Mouse (Mus musculus) heart, postnatal 0 days (tissue): ENCODE data around the gene Tmem215. TPM values are rescaled to one million over a fixed set of nuclear protein-coding genes. Genes with fewer than 3 reads are reported as not detected.

Experiments used
- ATAC-seq: fragments of 200-750 bp; cut with Nextera tagmentation; 2 replicates; pipeline ENCODE4 v1.8.0; 2017; ENCODE audit warnings: low read depth, moderate number of reproducible peaks, moderate library complexity; ENCODE audit not compliant: insufficient read depth
- DNase-seq: peaks from one replicate; pipeline ENCODE4 v3.0.0-alpha.2; 2016; ENCODE audit warnings: low spot score
- H3K27ac ChIP-seq: fragments of 300-500 bp; sonication (generic); 2 replicates; pipeline ENCODE4 v1.5.1; 2014; ENCODE audit warnings: low read depth, mild to moderate bottlenecking
- H3K27me3 ChIP-seq: fragments of 300-500 bp; sonication (generic); 2 replicates; pipeline ENCODE4 v1.6.1; 2014; ENCODE audit warnings: low read length, mixed read lengths; ENCODE audit not compliant: control insufficient read depth, insufficient read depth
- H3K36me3 ChIP-seq: fragments of 300-500 bp; sonication (generic); replicated peaks from 2 replicates; pipeline ENCODE4 v1.6.1; 2014; ENCODE audit warnings: low read length, mixed read lengths; ENCODE audit not compliant: control insufficient read depth, insufficient read depth
- H3K4me1 ChIP-seq: fragments of 300-500 bp; sonication (generic); 2 replicates; pipeline ENCODE4 v1.6.1; 2014; ENCODE audit warnings: antibody characterized with exemption; ENCODE audit not compliant: control insufficient read depth, insufficient read depth
- H3K4me2 ChIP-seq: fragments of 300-500 bp; sonication (generic); 2 replicates; pipeline ENCODE4 v1.6.1; 2014; ENCODE audit warnings: low read depth, mild to moderate bottlenecking, low read length, moderate library complexity
- H3K4me3 ChIP-seq: fragments of 300-500 bp; sonication (generic); 2 replicates; pipeline ENCODE4 v1.5.1; 2014; ENCODE audit warnings: low read depth, low read length
- H3K9ac ChIP-seq: fragments of 300-500 bp; sonication (generic); replicated peaks from 2 replicates; pipeline ENCODE4 v1.6.1; 2014; ENCODE audit warnings: low read depth, low read length, mixed read lengths
- H3K9me3 ChIP-seq: fragments of 300-500 bp; sonication (generic); replicated peaks from 2 replicates; pipeline ENCODE4 v1.6.1; 2016; ENCODE audit warnings: low read length; ENCODE audit not compliant: control insufficient read depth
- CTCF ChIP-seq: IDR thresholded peaks from 2 replicates; pipeline ENCODE4 v1.5.1; 2016; ENCODE audit warnings: antibody characterized with exemption, control low read depth, low read depth
- EP300 ChIP-seq: IDR thresholded peaks from 2 replicates; pipeline ENCODE4 v1.6.1; 2016; ENCODE audit warnings: antibody characterized with exemption, low read depth
- whole genome bisulfite sequencing: fragments of 180-500 bp; shearing (Covaris S2); extraction: QIAGEN DNeasy Blood & Tissue Kit; methylation state at CpG from one replicate; pipeline ENCODE4 v1.1.7; 2014; 5-methylcytosine and 5-hydroxymethylcytosine counted together
- polyA plus RNA-seq: library from polyadenylated mRNA; unstranded; fragments of >200 nt; fragmentation: Nextera tagmentation; extraction: Ambion mirVana; gene quantifications from 2 replicates; pipeline ENCODE4 v1.2.1, GENCODE M21; 2015
- total RNA-seq: library from RNA; depleted of rRNA; stranded (reverse); fragments of >200 nt; gene quantifications from 2 replicates; pipeline ENCODE4 v1.2.3, GENCODE M21; 2014; ENCODE audit warnings: low replicate concordance; rRNA removed

Gene Tmem215
- 1.8 and 2.5 TPM in 2 replicates for total RNA-seq
- polyA plus RNA-seq: 0.36 and 0.41 TPM in 2 replicates

DNA sequence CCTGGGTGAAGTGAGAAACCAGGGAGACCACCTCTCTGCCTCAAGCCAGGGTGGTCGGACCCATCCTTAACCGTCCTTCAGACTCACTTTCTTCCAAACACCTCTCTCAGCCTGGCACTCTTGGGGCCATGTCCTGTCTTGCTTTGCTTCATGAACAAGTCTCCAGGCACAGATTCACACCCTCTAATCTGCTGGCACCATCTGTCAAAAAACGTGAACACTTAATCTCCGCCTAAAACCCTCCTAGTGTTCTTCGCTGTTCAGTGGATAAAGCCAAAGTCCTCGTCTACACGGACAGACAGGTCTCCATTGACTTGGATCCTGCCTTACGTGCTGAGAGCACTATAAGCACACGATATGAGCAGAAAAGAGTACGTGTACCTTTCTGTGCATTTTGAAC lies at the start of gene Tmem215:
Tmem215 (plus strand) TSS at position 301 of the 400 bp plus-strand sequence.
- WGBS: 79% methylated on average over 10 of the region's 10 CpGs
- Histone ChIP-seq H3K4me1 (no peaks in the 10 kb centered on the region), H3K27me3 (peaks cover 25% of the 10 kb centered on the region), H3K4me2 (peak within 1 kb of the TSS; percentile 69), H3K9me3 (no peaks in the 10 kb centered on the region), H3K9ac (no peak within 1 kb of the TSS), H3K36me3 (no peaks in the 10 kb centered on the region), H3K27ac (no peak within 1 kb of the TSS), H3K4me3 (peak within 1 kb of the TSS; percentile 43)
- DNase-seq (no peak), ATAC-seq (no peak)
- TF ChIP-seq EP300: no peak
- no peak for TF ChIP-seq CTCF

DNA sequence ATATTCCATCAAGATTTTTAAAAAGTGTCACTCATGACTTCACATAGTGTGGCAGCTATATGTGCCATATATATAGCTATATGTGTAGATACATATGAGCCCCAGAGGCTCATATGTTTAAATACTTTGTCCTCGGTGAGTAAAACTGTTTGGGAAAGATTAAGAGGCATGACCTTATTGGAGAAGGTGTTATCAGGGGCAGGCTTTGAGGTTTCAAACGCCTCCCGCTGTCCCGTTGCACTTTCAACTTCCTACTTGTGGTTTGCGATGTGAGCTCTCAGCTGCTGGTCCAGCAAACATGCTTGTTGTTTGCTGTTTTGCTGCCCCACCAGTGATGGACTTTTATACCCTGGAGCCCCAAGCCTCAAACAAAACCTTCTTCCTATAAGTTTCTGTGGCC lies 40.1 kb upstream of the Tmem215 start:
- Histone ChIP-seq H3K27me3 (no peaks in the 10 kb centered on the region), H3K4me2 (no peak overlapping the region), H3K4me1 (no peaks in the 10 kb centered on the region), H3K27ac (no peak overlapping the region), H3K36me3 (no peaks in the 10 kb centered on the region), H3K4me3 (no peak overlapping the region), H3K9me3 (0 out of 2 replicates have a peak, but pooled peaks cover 3% of the 10 kb centered on the region), H3K9ac (no peak overlapping the region)
- 63% methylated on average over 5 of the region's 5 CpGs for WGBS
- TF ChIP-seq EP300: no peak
- no peak for TF ChIP-seq CTCF
- no peak for ATAC-seq
- no peak for DNase-seq

- 67% methylated on average over 3 of the region's 3 CpGs for WGBS
- TF ChIP-seq CTCF (no peak), EP300 (no peak)
- no peaks in the 10 kb centered on the region for H3K36me3 ChIP-seq
- 0 out of 2 replicates have a peak, but pooled peaks cover 3% of the 10 kb centered on the region for H3K9me3 ChIP-seq
- no peak for ATAC-seq
- no peak for DNase-seq
- H3K27ac ChIP-seq: no peak overlapping the region
- H3K9ac ChIP-seq: no peak overlapping the region
- no peaks in the 10 kb centered on the region for H3K27me3 ChIP-seq
- no peaks in the 10 kb centered on the region for H3K4me1 ChIP-seq
- H3K4me3 ChIP-seq: no peak overlapping the region
- H3K4me2 ChIP-seq: no peak overlapping the region
Observed at GRCm38 (mm10) chr4:40433379-40433778, 38.6 kb upstream of the Tmem215 start.

GRCm38 (mm10) chr4:40434388-40434787 lies 37.6 kb upstream of the Tmem215 start:
- no peak overlapping the region for H3K4me3 ChIP-seq
- H3K9ac ChIP-seq: no peak overlapping the region

GRCm38 (mm10) chr4:40443565-40443964 lies 28.4 kb upstream of the Tmem215 start:
- DNase-seq (no peak), ATAC-seq (no peak)
- WGBS: 85% methylated on average over 9 of the region's 9 CpGs
- Histone ChIP-seq H3K4me1 (no peaks in the 10 kb centered on the region), H3K4me2 (no peak overlapping the region), H3K36me3 (no peaks in the 10 kb centered on the region), H3K27me3 (no peaks in the 10 kb centered on the region), H3K27ac (no peak overlapping the region), H3K4me3 (no peak overlapping the region), H3K9ac (no peak overlapping the region), H3K9me3 (no peaks in the 10 kb centered on the region)
- TF ChIP-seq CTCF: no peak
- no peak for TF ChIP-seq EP300

More at GRCm38 (mm10) chr4:40434388-40434787, 37.6 kb upstream of the Tmem215 start:
- Histone ChIP-seq H3K9me3 (0 out of 2 replicates have a peak, but pooled peaks cover 3% of the 10 kb centered on the region), H3K4me1 (no peaks in the 10 kb centered on the region), H3K4me2 (no peak overlapping the region), H3K36me3 (no peaks in the 10 kb centered on the region), H3K27me3 (no peaks in the 10 kb centered on the region), H3K27ac (no peak overlapping the region)
- TF ChIP-seq CTCF (no peak), EP300 (no peak)
- DNase-seq (no peak), ATAC-seq (no peak)
- WGBS: 44% methylated on average over 1 of the region's 1 CpGs
